Mouse (Mus musculus): Measurements from ENCODE around the gene Erc1. TPM values are rescaled to one million over a fixed set of nuclear protein-coding genes. Genes with fewer than 3 reads are reported as not detected.
"Not testable (repeated sequence)": the region's sequence is repeated elsewhere in the genome, so short reads cannot be mapped to it uniquely, and the experiment has no call there.

Erc1 gene
- polyA plus RNA-seq, 1 experiment from 2014 or later, result 41.4 TPM

- Histone ChIP-seq H3K4me3 (peak overlapping the region; percentile 92), H3K4me1 (peaks cover 22% of the 10 kb centered on the region), H3K9ac (peak overlapping the region; percentile 82), H3K27me3 (no peaks in the 10 kb centered on the region), H3K4me2 (replicated peaks) (peak overlapping the region; percentile 69), H3K27ac (peak overlapping the region; percentile 98), H3K9me3 (replicated peaks) (no peaks in the 10 kb centered on the region), H3K36me3 (no peaks in the 10 kb centered on the region)
- 25% methylated on average over 11 of the region's 11 CpGs for WGBS
- no peak for ATAC-seq (ENCODE audit: low FRiP score)
These were observed 1.0 kb downstream of the Erc1 start for GRCm38 (mm10) chr6:119846751-119847517.

- H3K27ac ChIP-seq, result no peak overlapping the region
- no peak overlapping the region for H3K9ac ChIP-seq
- H3K4me2 ChIP-seq (replicated peaks), result no peak overlapping the region
- peaks cover under 1% of the 10 kb centered on the region; the same call in 1 of the 2 replicates for H3K36me3 ChIP-seq
- no peaks in the 10 kb centered on the region for H3K27me3 ChIP-seq
- H3K9me3 ChIP-seq (replicated peaks), result no peaks in the 10 kb centered on the region
- 82% methylated on average over 5 of the region's 5 CpGs for WGBS
- ATAC-seq (ENCODE audit: low FRiP score), result no peak
- H3K4me3 ChIP-seq, result no peak overlapping the region
- no peaks in the 10 kb centered on the region for H3K4me1 ChIP-seq
These were observed 18.0 kb downstream of the Erc1 start for GRCm38 (mm10) chr6:119829951-119830350.

GRCm38 (mm10) chr6:119828165-119828564 lies 19.8 kb downstream of the Erc1 start:
- Histone ChIP-seq H3K27me3 (no peaks in the 10 kb centered on the region), H3K4me1 (no peaks in the 10 kb centered on the region), H3K4me2 (replicated peaks) (no peak overlapping the region), H3K4me3 (no peak overlapping the region), H3K36me3 (peaks cover 14% of the 10 kb centered on the region; the same call in 1 of the 2 replicates), H3K9ac (no peak overlapping the region), H3K9me3 (replicated peaks) (no peaks in the 10 kb centered on the region), H3K27ac (no peak overlapping the region)
- no peak for ATAC-seq (ENCODE audit: low FRiP score)
- WGBS, result 95% methylated on average over 1 of the region's 1 CpGs

GRCm38 (mm10) chr6:119826701-119827100 lies 21.3 kb downstream of the Erc1 start:
- Histone ChIP-seq H3K4me3 (no peak overlapping the region), H3K27ac (no peak overlapping the region), H3K9me3 (replicated peaks) (no peaks in the 10 kb centered on the region), H3K4me1 (no peaks in the 10 kb centered on the region), H3K4me2 (replicated peaks) (no peak overlapping the region), H3K9ac (no peak overlapping the region), H3K36me3 (peaks cover 14% of the 10 kb centered on the region; the same call in 1 of the 2 replicates), H3K27me3 (no peaks in the 10 kb centered on the region)
- no peak for ATAC-seq (ENCODE audit: low FRiP score)
- WGBS, result 88% methylated on average over 4 of the region's 4 CpGs

GRCm38 (mm10) chr6:119822216-119822615 lies 25.8 kb downstream of the Erc1 start:
- ATAC-seq (ENCODE audit: low FRiP score), result no peak
- WGBS, result 90% methylated on average over 1 of the region's 1 CpGs

GRCm38 (mm10) chr6:119821158-119821557 lies 26.8 kb downstream of the Erc1 start:
- no peak for ATAC-seq (ENCODE audit: low FRiP score)
- H3K27ac ChIP-seq, result no peak overlapping the region
- 98% methylated on average over 1 of the region's 1 CpGs for WGBS
- no peak overlapping the region for H3K9ac ChIP-seq
- no peaks in the 10 kb centered on the region for H3K27me3 ChIP-seq
- peaks cover 19% of the 10 kb centered on the region; the same call in 1 of the 2 replicates for H3K36me3 ChIP-seq
- H3K9me3 ChIP-seq (replicated peaks), result no peaks in the 10 kb centered on the region
- no peak overlapping the region for H3K4me2 ChIP-seq (replicated peaks)
- H3K4me3 ChIP-seq, result no peak overlapping the region
- no peaks in the 10 kb centered on the region for H3K4me1 ChIP-seq

More at GRCm38 (mm10) chr6:119822216-119822615, 25.8 kb downstream of the Erc1 start:
- Histone ChIP-seq H3K27me3 (no peaks in the 10 kb centered on the region), H3K4me3 (no peak overlapping the region), H3K36me3 (peaks cover 19% of the 10 kb centered on the region; the same call in 1 of the 2 replicates), H3K27ac (no peak overlapping the region), H3K9ac (no peak overlapping the region), H3K9me3 (replicated peaks) (no peaks in the 10 kb centered on the region), H3K4me2 (replicated peaks) (no peak overlapping the region), H3K4me1 (no peaks in the 10 kb centered on the region)

- no peak overlapping the region for H3K4me3 ChIP-seq
- H3K9ac ChIP-seq, result no peak overlapping the region
- 0 out of 2 replicates have a peak, but pooled peaks cover 6% of the 10 kb centered on the region for H3K36me3 ChIP-seq
- no peak overlapping the region for H3K4me2 ChIP-seq (replicated peaks)
- no peaks in the 10 kb centered on the region for H3K27me3 ChIP-seq
- no peak overlapping the region for H3K27ac ChIP-seq
- no peak for ATAC-seq (ENCODE audit: low FRiP score)
- 95% methylated on average over 4 of the region's 4 CpGs for WGBS
- no peaks in the 10 kb centered on the region for H3K9me3 ChIP-seq (replicated peaks)
- no peaks in the 10 kb centered on the region for H3K4me1 ChIP-seq
These were observed 29.4 kb downstream of the Erc1 start for GRCm38 (mm10) chr6:119818541-119818940.

- H3K9me3 ChIP-seq (replicated peaks), result no peaks in the 10 kb centered on the region
- 0 out of 2 replicates have a peak, but pooled peaks cover 5% of the 10 kb centered on the region for H3K36me3 ChIP-seq
- H3K4me1 ChIP-seq, result no peaks in the 10 kb centered on the region
- no peak overlapping the region for H3K27ac ChIP-seq
- H3K4me3 ChIP-seq, result no peak overlapping the region
- H3K9ac ChIP-seq, result no peak overlapping the region
- 89% methylated on average over 4 of the region's 4 CpGs for WGBS
- H3K27me3 ChIP-seq, result no peaks in the 10 kb centered on the region
- no peak for ATAC-seq (ENCODE audit: low FRiP score)
- no peak overlapping the region for H3K4me2 ChIP-seq (replicated peaks)
These were observed 32.5 kb downstream of the Erc1 start for GRCm38 (mm10) chr6:119815426-119815825.

GRCm38 (mm10) chr6:119813055-119813454 lies 34.9 kb downstream of the Erc1 start:
- H3K27ac ChIP-seq, result not testable (repeated sequence)

GRCm38 (mm10) chr6:119808726-119809505 lies 39.1 kb downstream of the Erc1 start:
- no peak for ATAC-seq (ENCODE audit: low FRiP score)
- Histone ChIP-seq H3K4me3 (no peak overlapping the region), H3K4me1 (0 out of 2 replicates have a peak, but pooled peaks cover 2% of the 10 kb centered on the region), H3K27me3 (no peaks in the 10 kb centered on the region), H3K9me3 (replicated peaks) (no peaks in the 10 kb centered on the region), H3K27ac (no peak overlapping the region), H3K36me3 (no peaks in the 10 kb centered on the region), H3K4me2 (replicated peaks) (no peak overlapping the region), H3K9ac (no peak overlapping the region)
- 86% methylated on average over 2 of the region's 2 CpGs for WGBS

More at GRCm38 (mm10) chr6:119813055-119813454, 34.9 kb downstream of the Erc1 start:
- H3K36me3 ChIP-seq; H3K9ac ChIP-seq; H3K27me3 ChIP-seq; ATAC-seq (ENCODE audit: low FRiP score); H3K4me2 ChIP-seq (replicated peaks); H3K9me3 ChIP-seq (replicated peaks); H3K4me1 ChIP-seq; H3K4me3 ChIP-seq: not testable (repeated sequence)

- H3K27ac ChIP-seq, result no peak overlapping the region
- 96% methylated on average over 2 of the region's 2 CpGs for WGBS
- no peak overlapping the region for H3K9ac ChIP-seq
These were observed 44.7 kb downstream of the Erc1 start for GRCm38 (mm10) chr6:119803239-119803638.

GRCm38 (mm10) chr6:119796911-119797486 lies 51.0 kb downstream of the Erc1 start:
- Histone ChIP-seq H3K36me3 (peaks cover 9% of the 10 kb centered on the region), H3K27ac (no peak overlapping the region), H3K27me3 (no peaks in the 10 kb centered on the region), H3K9ac (no peak overlapping the region), H3K4me3 (no peak overlapping the region), H3K4me1 (no peaks in the 10 kb centered on the region), H3K4me2 (replicated peaks) (no peak overlapping the region), H3K9me3 (replicated peaks) (no peaks in the 10 kb centered on the region)
- 89% methylated on average over 12 of the region's 12 CpGs for WGBS
- no peak for ATAC-seq (ENCODE audit: low FRiP score)

More at GRCm38 (mm10) chr6:119803239-119803638, 44.7 kb downstream of the Erc1 start:
- no peaks in the 10 kb centered on the region for H3K9me3 ChIP-seq (replicated peaks)
- H3K27me3 ChIP-seq, result no peaks in the 10 kb centered on the region
- 0 out of 2 replicates have a peak, but pooled peaks cover 2% of the 10 kb centered on the region for H3K4me1 ChIP-seq
- no peak overlapping the region for H3K4me3 ChIP-seq
- no peak overlapping the region for H3K4me2 ChIP-seq (replicated peaks)
- no peaks in the 10 kb centered on the region for H3K36me3 ChIP-seq
- no peak for ATAC-seq (ENCODE audit: low FRiP score)

Measured in hindbrain, embryonic 12.5 days (tissue).